Mouse (Mus musculus) stomach, postnatal 0 days (tissue): ENCODE measurements around the gene Nfib.

Experiments
- CTCF ChIP-seq: IDR thresholded peaks from 2 replicates; pipeline ENCODE4 v1.5.1; 2016; ENCODE audit warnings: antibody characterized with exemption, low read depth, mild to moderate bottlenecking, moderate library complexity
- EP300 ChIP-seq: optimal IDR thresholded peaks from 2 replicates; pipeline ENCODE3; 2016; ENCODE audit warnings: antibody characterized with exemption

DNA sequence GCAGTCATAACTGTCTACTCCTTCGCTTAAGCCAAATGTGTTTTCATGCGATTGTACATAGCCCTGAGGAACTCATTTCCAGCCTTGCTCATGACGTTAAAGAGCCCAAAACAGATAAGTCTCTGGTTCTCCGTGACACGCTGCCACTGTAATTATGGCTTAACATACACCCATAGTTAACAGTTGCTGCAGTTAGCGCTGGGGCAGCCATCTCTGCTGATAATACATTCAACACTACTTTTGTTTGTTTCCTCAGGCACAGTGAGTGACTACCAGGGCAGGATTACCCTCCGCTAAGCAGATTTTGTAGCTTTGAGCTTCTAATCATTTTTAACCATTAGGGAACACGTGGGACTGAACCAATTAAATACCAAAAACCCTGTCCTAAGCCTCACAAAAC lies 17.5 kb upstream of the Nfib start:
- TF ChIP-seq CTCF (no peak), EP300 (no peak)
